Mouse (Mus musculus) forebrain, embryonic 11.5 days (tissue): ENCODE measurements around the gene Myt1l. TPM values are rescaled to one million over a fixed set of nuclear protein-coding genes. Genes with fewer than 3 reads are reported as not detected.

Experiments
- ATAC-seq: fragments of 200-750 bp; cut with Nextera tagmentation; replicated peaks from 2 replicates; pipeline ENCODE4 v1.8.0; 2017; ENCODE audit warnings: moderate TSS enrichment; ENCODE audit not compliant: low FRiP score
- DNase-seq: peaks from one replicate; pipeline ENCODE4 v3.0.0-alpha.2; 2017; ENCODE audit warnings: low spot score
- H3K27ac ChIP-seq: fragments of 300-500 bp; sonication (generic); 2 replicates; pipeline ENCODE4 v1.5.1; 2014; ENCODE audit warnings: low read depth, low read length
- H3K27me3 ChIP-seq: fragments of 300-500 bp; sonication (generic); 2 replicates; pipeline ENCODE4 v1.6.1; 2014; ENCODE audit warnings: mild to moderate bottlenecking, low read length, mixed read lengths; ENCODE audit not compliant: control insufficient read depth, insufficient read depth
- H3K36me3 ChIP-seq: fragments of 300-500 bp; sonication (generic); 2 replicates; pipeline ENCODE4 v1.6.1; 2014; ENCODE audit warnings: mild to moderate bottlenecking, low read length, moderate library complexity, mixed read lengths; ENCODE audit not compliant: control insufficient read depth, insufficient read depth
- H3K4me1 ChIP-seq: fragments of 300-500 bp; sonication (generic); replicated peaks from 2 replicates; pipeline ENCODE4 v1.6.1; 2014; ENCODE audit warnings: low read length, mixed read lengths; ENCODE audit not compliant: control insufficient read depth, insufficient read depth
- H3K4me2 ChIP-seq: fragments of 300-500 bp; sonication (generic); 2 replicates; pipeline ENCODE4 v1.6.1; 2014; ENCODE audit warnings: low read depth, mild to moderate bottlenecking, low read length, moderate library complexity, mixed read lengths; ENCODE audit not compliant: severe bottlenecking
- H3K4me3 ChIP-seq: fragments of 300-500 bp; sonication (generic); 2 replicates; pipeline ENCODE4 v1.5.1; 2014; ENCODE audit warnings: low read depth, low read length
- H3K9ac ChIP-seq: fragments of 300-500 bp; sonication (generic); 2 replicates; pipeline ENCODE4 v1.6.1; 2014; ENCODE audit warnings: low read length
- H3K9me3 ChIP-seq: fragments of 300-500 bp; sonication (generic); 2 replicates; pipeline ENCODE4 v1.6.1; 2016; ENCODE audit warnings: low read length, mixed read lengths; ENCODE audit not compliant: control insufficient read depth
- WGBS: fragments of 180-500 bp; shearing (Covaris S2); extraction: QIAGEN DNeasy Blood & Tissue Kit; methylation state at CpG from one replicate; pipeline ENCODE4 v1.1.7; 2014; 5-methylcytosine and 5-hydroxymethylcytosine counted together
- polyA plus RNA-seq: library from polyadenylated mRNA; unstranded; fragments of >200 nt; fragmentation: Nextera tagmentation; extraction: Ambion mirVana; gene quantifications from 2 replicates; pipeline ENCODE4 v1.2.1, GENCODE M21; 2014

The Myt1l gene
- polyA plus RNA-seq, 1 experiment from 2014 or later, result 18.7 TPM

- no peak for DNase-seq
- H3K27ac ChIP-seq, result no peak overlapping the region
- H3K27me3 ChIP-seq, result peaks cover 4% of the 10 kb centered on the region; the same call in 1 of the 2 replicates
- no peak overlapping the region for H3K4me2 ChIP-seq
- WGBS, result 63% methylated on average over 4 of the region's 4 CpGs
- no peak overlapping the region for H3K4me3 ChIP-seq
- H3K36me3 ChIP-seq, result no peaks in the 10 kb centered on the region
- H3K9ac ChIP-seq, result no peak overlapping the region
- no peak for ATAC-seq
- H3K4me1 ChIP-seq, result peaks cover 32% of the 10 kb centered on the region
- no peaks in the 10 kb centered on the region for H3K9me3 ChIP-seq
These were observed 172.9 kb downstream of the Myt1l start for GRCm38 (mm10) chr12:29701076-29701475.

GRCm38 (mm10) chr12:29701731-29702316 is 173.6 kb downstream of the Myt1l start:
- peak; percentile 55 for DNase-seq
- no peaks in the 10 kb centered on the region for H3K36me3 ChIP-seq
- H3K4me2 ChIP-seq, result no peak overlapping the region
- H3K4me3 ChIP-seq, result no peak overlapping the region
- peak overlapping the region; percentile 50 for H3K27ac ChIP-seq
- no peak for ATAC-seq
- no peaks in the 10 kb centered on the region for H3K9me3 ChIP-seq
- H3K27me3 ChIP-seq, result no peaks in the 10 kb centered on the region; the same call in 1 of the 2 replicates
- peaks cover 32% of the 10 kb centered on the region for H3K4me1 ChIP-seq
- no peak overlapping the region for H3K9ac ChIP-seq
- whole genome bisulfite sequencing, result 7% methylated on average over 6 of the region's 6 CpGs

GRCm38 (mm10) chr12:29702626-29703025 is 174.4 kb downstream of the Myt1l start:
- no peaks in the 10 kb centered on the region for H3K36me3 ChIP-seq
- H3K9me3 ChIP-seq, result no peaks in the 10 kb centered on the region
- WGBS, result 48% methylated on average over 4 of the region's 4 CpGs
- DNase-seq (peak; percentile 64), ATAC-seq (no peak)
- H3K27ac ChIP-seq, result peak overlapping the region; percentile 48
- no peaks in the 10 kb centered on the region; the same call in 1 of the 2 replicates for H3K27me3 ChIP-seq
- no peak overlapping the region for H3K9ac ChIP-seq
- peaks cover 29% of the 10 kb centered on the region for H3K4me1 ChIP-seq
- no peak overlapping the region for H3K4me2 ChIP-seq
- no peak overlapping the region for H3K4me3 ChIP-seq

GRCm38 (mm10) chr12:29703541-29703940 is 175.4 kb downstream of the Myt1l start:
- H3K27ac ChIP-seq, result no peak overlapping the region
- 88% methylated on average over 8 of the region's 8 CpGs for WGBS

GRCm38 (mm10) chr12:29707094-29707493 is 178.9 kb downstream of the Myt1l start:
- Histone ChIP-seq H3K9me3 (no peaks in the 10 kb centered on the region), H3K4me2 (no peak overlapping the region), H3K4me1 (peaks cover 8% of the 10 kb centered on the region), H3K27ac (no peak overlapping the region), H3K36me3 (no peaks in the 10 kb centered on the region), H3K27me3 (no peaks in the 10 kb centered on the region), H3K4me3 (no peak overlapping the region), H3K9ac (no peak overlapping the region)
- 88% methylated on average over 3 of the region's 3 CpGs for WGBS
- ATAC-seq (no peak), DNase-seq (no peak)

More at GRCm38 (mm10) chr12:29703541-29703940, 175.4 kb downstream of the Myt1l start:
- peaks cover 26% of the 10 kb centered on the region for H3K4me1 ChIP-seq
- no peak overlapping the region for H3K4me2 ChIP-seq
- no peak overlapping the region for H3K9ac ChIP-seq
- H3K4me3 ChIP-seq, result no peak overlapping the region
- ATAC-seq (no peak), DNase-seq (no peak)
- H3K27me3 ChIP-seq, result no peaks in the 10 kb centered on the region; the same call in 1 of the 2 replicates
- H3K36me3 ChIP-seq, result no peaks in the 10 kb centered on the region
- no peaks in the 10 kb centered on the region for H3K9me3 ChIP-seq

GRCm38 (mm10) chr12:29708166-29708565 is 180.0 kb downstream of the Myt1l start:
- no peak for DNase-seq
- Histone ChIP-seq H3K27me3 (no peaks in the 10 kb centered on the region), H3K36me3 (no peaks in the 10 kb centered on the region), H3K4me3 (no peak overlapping the region), H3K9ac (no peak overlapping the region), H3K4me1 (no peaks in the 10 kb centered on the region), H3K4me2 (no peak overlapping the region), H3K9me3 (no peaks in the 10 kb centered on the region), H3K27ac (no peak overlapping the region)
- ATAC-seq, result no peak
- 90% methylated on average over 3 of the region's 3 CpGs for WGBS

- H3K4me2 ChIP-seq, result no peak overlapping the region
- WGBS, result 90% methylated on average over 15 of the region's 15 CpGs
- no peak overlapping the region for H3K27ac ChIP-seq
- no peaks in the 10 kb centered on the region for H3K9me3 ChIP-seq
- no peaks in the 10 kb centered on the region for H3K4me1 ChIP-seq
- H3K9ac ChIP-seq, result no peak overlapping the region
- DNase-seq, result no peak
- H3K36me3 ChIP-seq, result no peaks in the 10 kb centered on the region
- no peaks in the 10 kb centered on the region for H3K27me3 ChIP-seq
- no peak for ATAC-seq
- H3K4me3 ChIP-seq, result no peak overlapping the region
These were observed 184.9 kb downstream of the Myt1l start for GRCm38 (mm10) chr12:29712795-29713721.

- no peak overlapping the region for H3K27ac ChIP-seq
- H3K36me3 ChIP-seq, result no peaks in the 10 kb centered on the region
- no peak overlapping the region for H3K4me3 ChIP-seq
- WGBS, result 74% methylated on average over 17 of the region's 17 CpGs
- no peak overlapping the region for H3K9ac ChIP-seq
- no peak for DNase-seq
- H3K4me1 ChIP-seq, result 0 out of 2 replicates have a peak, but pooled peaks cover 2% of the 10 kb centered on the region
- no peak for ATAC-seq
- H3K27me3 ChIP-seq, result no peaks in the 10 kb centered on the region
- no peaks in the 10 kb centered on the region for H3K9me3 ChIP-seq
- no peak overlapping the region for H3K4me2 ChIP-seq
These were observed 195.6 kb downstream of the Myt1l start for GRCm38 (mm10) chr12:29723722-29724338.
